ENCODE assay signal across 9 mouse cellular contexts in genomic region chr2:181038644-181039355, GRCm38 (mm10). TPM values are rescaled to one million over a fixed set of nuclear protein-coding genes. Genes with fewer than 3 reads are reported as not detected.
DNase-seq lines count a peak whose midpoint lies in the region; ATAC-seq and TF ChIP-seq lines count a peak whose summit lies in the region.
"Had no signal": no experiment of that assay in that cellular context is flagged by ENCODE, and none has a peak within 500 bp of the region (broad histone marks: within the 10 kb centered on the region; RNA-seq: fewer than 3 reads in every experiment).

No protein-coding gene starts in this region.

- no peak overlapping the region for H3K9ac ChIP-seq in lung, postnatal 0 days (replicated peaks; ENCODE audit: low read depth)
- H3K9ac ChIP-seq in heart, embryonic 16.5 days (ENCODE audit: low read length), result peak overlapping the region; percentile 60
- H3K9ac ChIP-seq in limb, embryonic 13.5 days, result peak overlapping the region; percentile 71

- TF ChIP-seq CTCF in lung, postnatal 0 days (IDR thresholded peaks at IDR 0.05), result no peak

- peak; percentile 46 to 77 for DNase-seq in adrenal gland, adult (ENCODE audit: inconsistent age in 2 of 2, low spot score in 1 of 2)
- DNase-seq in adrenal gland, postnatal 4 days (ENCODE audit: low spot score in 2 of 2), result no peak
- no peak for DNase-seq in lung, postnatal 0 days (ENCODE audit: low spot score)
- no peak for DNase-seq in lung, postnatal 14 days
- peak; percentile 67 for DNase-seq in retina, embryonic 14.5 days (ENCODE audit: low spot score)
- DNase-seq in ovary, postnatal 10 days (ENCODE audit: low spot score), result no peak

- TF ChIP-seq EP300 in lung, postnatal 0 days (IDR thresholded peaks at IDR 0.05), result no peak

- H3K4me3 ChIP-seq in lung, postnatal 0 days (ENCODE audit: low read depth, low read length), result peak overlapping the region; percentile 36
- peak overlapping the region; percentile 57 for H3K4me3 ChIP-seq in heart, embryonic 16.5 days (ENCODE audit: low read length)
- peak overlapping the region; percentile 66 for H3K4me3 ChIP-seq in limb, embryonic 13.5 days
- H3K4me3 ChIP-seq: myocyte had no signal

- no peak overlapping the region for H3K27ac ChIP-seq in lung, postnatal 0 days (ENCODE audit: low read length)
- H3K27ac ChIP-seq in heart, embryonic 16.5 days (ENCODE audit: low read length), result no peak overlapping the region
- no peak overlapping the region for H3K27ac ChIP-seq in limb, embryonic 13.5 days

- 2% methylated on average over 36 of the region's 63 CpGs for WGBS in lung, postnatal 0 days
- WGBS in heart, embryonic 16.5 days, result under 1% methylated on average over 62 of the region's 63 CpGs
- 1% methylated on average over 62 of the region's 63 CpGs for WGBS in limb, embryonic 13.5 days

- H3K4me1 ChIP-seq in lung, postnatal 0 days (ENCODE audit: insufficient read depth, low read depth, low read length), result no peaks in the 10 kb centered on the region
- H3K4me1 ChIP-seq in heart, embryonic 16.5 days (ENCODE audit: control insufficient read depth, insufficient read depth, low read length), result peaks cover 8% of the 10 kb centered on the region
- peaks cover 12% of the 10 kb centered on the region for H3K4me1 ChIP-seq in limb, embryonic 13.5 days

- H3K27me3 ChIP-seq in lung, postnatal 0 days (replicated peaks; ENCODE audit: insufficient read depth, low read length), result peaks cover 18% of the 10 kb centered on the region
- H3K27me3 ChIP-seq in heart, embryonic 16.5 days (ENCODE audit: control insufficient read depth, insufficient read depth, low read length), result peaks cover 82% of the 10 kb centered on the region
- H3K27me3 ChIP-seq in limb, embryonic 13.5 days, result peaks cover 78% of the 10 kb centered on the region

- no peaks in the 10 kb centered on the region for H3K9me3 ChIP-seq in lung, postnatal 0 days (ENCODE audit: low read length)
- H3K9me3 ChIP-seq in heart, embryonic 16.5 days (replicated peaks; ENCODE audit: control insufficient read depth, low read length), result no peaks in the 10 kb centered on the region
- H3K9me3 ChIP-seq in limb, embryonic 13.5 days, result no peaks in the 10 kb centered on the region

- no peak for ATAC-seq in lung, postnatal 0 days
- no peak for ATAC-seq in heart, embryonic 16.5 days (replicated peaks; ENCODE audit: extremely low read depth, insufficient read depth, low FRiP score)
- peak; percentile 31 for ATAC-seq in limb, embryonic 13.5 days (ENCODE audit: low FRiP score, low read depth)

- H3K36me3 ChIP-seq in lung, postnatal 0 days (ENCODE audit: insufficient read depth, low read length), result no peaks in the 10 kb centered on the region
- no peaks in the 10 kb centered on the region for H3K36me3 ChIP-seq in heart, embryonic 16.5 days (ENCODE audit: control insufficient read depth, insufficient read depth)
- H3K36me3 ChIP-seq in limb, embryonic 13.5 days, result no peaks in the 10 kb centered on the region

- peak overlapping the region; percentile 75 for H3K4me2 ChIP-seq in lung, postnatal 0 days (replicated peaks; ENCODE audit: low read depth, low read length)
- peak overlapping the region; percentile 93 for H3K4me2 ChIP-seq in heart, embryonic 16.5 days (ENCODE audit: low read depth, low read length)
- H3K4me2 ChIP-seq in limb, embryonic 13.5 days (replicated peaks), result peak overlapping the region; percentile 91

RNA-seq across cellular contexts. Expression of gene Chrna4, which starts 4.5 kb away (rescaled TPM):
- 10 to 100 TPM; 11.1 to 13.6 TPM for total RNA-seq in adrenal gland, postnatal 4 days (2021)
- polyA plus RNA-seq in lung, postnatal 0 days (2015; fragmentation: Nextera tagmentation; extraction: Ambion mirVana), result 0.04 and 0.15 TPM in 2 replicates
- 0.22 and 0.37 TPM in 2 replicates for polyA plus RNA-seq in heart, embryonic 16.5 days (2015; fragmentation: Nextera tagmentation; extraction: Ambion mirVana)
- polyA plus RNA-seq in limb, embryonic 13.5 days (2015; fragmentation: Nextera tagmentation; extraction: Ambion mirVana), result 1.7 and 2.4 TPM in 2 replicates
- polyA plus RNA-seq: myocyte had no signal

RNA-seq across cellular contexts. Expression of gene Col20a1, which starts 52.5 kb away (rescaled TPM):
- 1 to 10 TPM; 5.6 to 6.3 TPM for total RNA-seq in adrenal gland, postnatal 4 days (2021)
- 0.20 and 0.30 TPM in 2 replicates for polyA plus RNA-seq in lung, postnatal 0 days (2015; fragmentation: Nextera tagmentation; extraction: Ambion mirVana)
- polyA plus RNA-seq in heart, embryonic 16.5 days (2015; fragmentation: Nextera tagmentation; extraction: Ambion mirVana), result 0.07 and 0.30 TPM in 2 replicates
- 1.4 and 1.6 TPM in 2 replicates for polyA plus RNA-seq in limb, embryonic 13.5 days (2015; fragmentation: Nextera tagmentation; extraction: Ambion mirVana)

Comparison
In these comparisons a context has a peak if more than half of its experiments do, and no peak if none do; other contexts are left out.
1. DNase-seq: peak in adrenal gland, adult (2 of 2) and retina, embryonic 14.5 days (single experiment); none in adrenal gland, postnatal 4 days (0 of 2), lung, postnatal 0 days (single experiment), lung, postnatal 14 days (single experiment) and ovary, postnatal 10 days (single experiment).
2. Peak in every context shown above with its lines, with median percentiles within 50 percentile points of each other: H3K4me2 ChIP-seq and H3K4me3 ChIP-seq.